ENCODE assay signal across 11 mouse cellular contexts in genomic region chr5:72758925-72759924, GRCm38 (mm10). TPM values are rescaled to one million over a fixed set of nuclear protein-coding genes. Genes with fewer than 3 reads are reported as not detected.
DNase-seq lines count a peak whose midpoint lies in the region; ATAC-seq and TF ChIP-seq lines count a peak whose summit lies in the region.
"Had no signal": no experiment of that assay in that cellular context is flagged by ENCODE, and none has a peak within 500 bp of the region (broad histone marks: within the 10 kb centered on the region; RNA-seq: fewer than 3 reads in every experiment).

No protein-coding gene starts in this region.

- H3K27me3 ChIP-seq in cerebellum, adult 2 months (ENCODE audit: control insufficient read depth, insufficient read depth, low read length): no peaks in the 10 kb centered on the region
- H3K27me3 ChIP-seq in lung, embryonic 14.5 days (ENCODE audit: insufficient read depth, low read length): no peaks in the 10 kb centered on the region
- no peaks in the 10 kb centered on the region for H3K27me3 ChIP-seq in intestine, embryonic 15.5 days (replicated peaks)
- H3K27me3 ChIP-seq: embryonic facial prominence, embryonic 13.5 days; limb, embryonic 15.5 days; neural tube, embryonic 12.5 days had no signal

- H3K9ac ChIP-seq in lung, embryonic 14.5 days: no peak overlapping the region
- H3K9ac ChIP-seq in intestine, embryonic 15.5 days: no peak overlapping the region
- H3K9ac ChIP-seq: embryonic facial prominence, embryonic 13.5 days; limb, embryonic 15.5 days; neural tube, embryonic 12.5 days had no signal

- ATAC-seq in lung, embryonic 14.5 days (ENCODE audit: insufficient read depth): peak; percentile 58; the same call in 1 of the 2 replicates
- ATAC-seq in intestine, embryonic 15.5 days: 0 out of 2 replicates have a peak, but pooled peaks have one; percentile 43

- no peak overlapping the region for H3K4me3 ChIP-seq in cerebellum, adult 2 months (replicated peaks; ENCODE audit: insufficient read depth, low read depth, low read length)
- H3K4me3 ChIP-seq in lung, embryonic 14.5 days (ENCODE audit: low read depth, low read length): no peak overlapping the region
- H3K4me3 ChIP-seq in intestine, embryonic 15.5 days (replicated peaks): no peak overlapping the region
- H3K4me3 ChIP-seq: embryonic facial prominence, embryonic 13.5 days; limb, embryonic 15.5 days; neural tube, embryonic 12.5 days had no signal

- H3K9me3 ChIP-seq in lung, embryonic 14.5 days (ENCODE audit: low read depth, low read length): no peaks in the 10 kb centered on the region
- no peaks in the 10 kb centered on the region for H3K9me3 ChIP-seq in intestine, embryonic 15.5 days
- H3K9me3 ChIP-seq: embryonic facial prominence, embryonic 13.5 days; limb, embryonic 15.5 days; neural tube, embryonic 12.5 days had no signal

- 78% methylated on average over 13 of the region's 13 CpGs for WGBS in cerebellum, adult 2 months
- 64% methylated on average over 13 of the region's 13 CpGs for WGBS in lung, embryonic 14.5 days
- 70% methylated on average over 13 of the region's 13 CpGs for WGBS in intestine, embryonic 15.5 days

- H3K36me3 ChIP-seq in lung, embryonic 14.5 days (ENCODE audit: insufficient read depth): no peaks in the 10 kb centered on the region
- H3K36me3 ChIP-seq in intestine, embryonic 15.5 days: no peaks in the 10 kb centered on the region
- H3K36me3 ChIP-seq: embryonic facial prominence, embryonic 13.5 days; limb, embryonic 15.5 days; neural tube, embryonic 12.5 days had no signal

- H3K4me1 ChIP-seq in cerebellum, adult 2 months (ENCODE audit: control insufficient read depth, insufficient read depth, low read length): 0 out of 2 replicates have a peak, but pooled peaks cover 3% of the 10 kb centered on the region
- no peaks in the 10 kb centered on the region for H3K4me1 ChIP-seq in lung, embryonic 14.5 days (ENCODE audit: insufficient read depth)
- no peaks in the 10 kb centered on the region for H3K4me1 ChIP-seq in intestine, embryonic 15.5 days (replicated peaks)
- H3K4me1 ChIP-seq: limb, embryonic 15.5 days; neural tube, embryonic 12.5 days had no signal

- peak; percentile 13; the same call in 1 of the 2 replicates for TF ChIP-seq CTCF in cerebellum, adult 2 months (IDR thresholded peaks at IDR 0.05; ENCODE audit: borderline replicate concordance, insufficient read depth, low read depth, low read length)
- TF ChIP-seq CTCF in lung, embryonic 14.5 days (IDR thresholded peaks at IDR 0.05; ENCODE audit: low read depth): peak; percentile 62

- H3K4me2 ChIP-seq in lung, embryonic 14.5 days: no peak overlapping the region
- no peak overlapping the region for H3K4me2 ChIP-seq in intestine, embryonic 15.5 days (replicated peaks)
- H3K4me2 ChIP-seq: embryonic facial prominence, embryonic 13.5 days; limb, embryonic 15.5 days; neural tube, embryonic 12.5 days had no signal

- no peak for TF ChIP-seq POLR2A in cerebellum, adult 2 months (IDR thresholded peaks at IDR 0.05; ENCODE audit: borderline replicate concordance, insufficient read depth, low read length)

- no peak for DNase-seq in cerebellum, adult 2 months
- no peak for DNase-seq in cerebellum, adult 9-10 months
- DNase-seq in lung, embryonic 14.5 days: peak; percentile 59
- DNase-seq in lung, postnatal 10 days: no peak
- peak; percentile 34 for DNase-seq in retina, postnatal 1 day
- no peak for DNase-seq in right cerebral cortex, postnatal 36 days (ENCODE audit: low spot score in 2 of 2)
- DNase-seq in spleen, postnatal 4 days (ENCODE audit: low spot score in 2 of 2): no peak

- no peak overlapping the region for H3K27ac ChIP-seq in cerebellum, adult 2 months (ENCODE audit: insufficient read depth, low read length)
- no peak overlapping the region for H3K27ac ChIP-seq in lung, embryonic 14.5 days (ENCODE audit: low read depth)
- H3K27ac ChIP-seq in intestine, embryonic 15.5 days: no peak overlapping the region
- H3K27ac ChIP-seq: embryonic facial prominence, embryonic 13.5 days; limb, embryonic 15.5 days; neural tube, embryonic 12.5 days had no signal

RNA-seq across cellular contexts. Expression of gene Txk, which starts 6.6 kb away (rescaled TPM):
- 0.03 and 0.05 TPM in 2 replicates for polyA plus RNA-seq in cerebellum, adult 2 months (2012; rRNA removed)
- 0.08 TPM in 1 of 2 replicates, not detected in the other for polyA plus RNA-seq in lung, embryonic 14.5 days (2014; fragmentation: Nextera tagmentation; extraction: Ambion mirVana)
- polyA plus RNA-seq in intestine, embryonic 15.5 days (2015; fragmentation: Nextera tagmentation; extraction: Ambion mirVana): 0.39 and 0.57 TPM in 2 replicates

Comparison
In these comparisons a context has a peak if more than half of its experiments do, and no peak if none do; other contexts are left out.
1. DNase-seq: peak in lung, embryonic 14.5 days (single experiment) and retina, postnatal 1 day (single experiment); none in cerebellum, adult 2 months (0 of 2), cerebellum, adult 9-10 months (single experiment), lung, postnatal 10 days (single experiment), right cerebral cortex, postnatal 36 days (0 of 2) and spleen, postnatal 4 days (0 of 2).